Mouse (Mus musculus): ENCODE measurements around the gene Slc6a6. TPM values are rescaled to one million over a fixed set of nuclear protein-coding genes. Genes with fewer than 3 reads are reported as not detected.

The Slc6a6 gene
- 21.7 and 23.3 TPM in 2 replicates for polyA plus RNA-seq (2015; fragmentation: Nextera tagmentation; extraction: Ambion mirVana)

DNA sequence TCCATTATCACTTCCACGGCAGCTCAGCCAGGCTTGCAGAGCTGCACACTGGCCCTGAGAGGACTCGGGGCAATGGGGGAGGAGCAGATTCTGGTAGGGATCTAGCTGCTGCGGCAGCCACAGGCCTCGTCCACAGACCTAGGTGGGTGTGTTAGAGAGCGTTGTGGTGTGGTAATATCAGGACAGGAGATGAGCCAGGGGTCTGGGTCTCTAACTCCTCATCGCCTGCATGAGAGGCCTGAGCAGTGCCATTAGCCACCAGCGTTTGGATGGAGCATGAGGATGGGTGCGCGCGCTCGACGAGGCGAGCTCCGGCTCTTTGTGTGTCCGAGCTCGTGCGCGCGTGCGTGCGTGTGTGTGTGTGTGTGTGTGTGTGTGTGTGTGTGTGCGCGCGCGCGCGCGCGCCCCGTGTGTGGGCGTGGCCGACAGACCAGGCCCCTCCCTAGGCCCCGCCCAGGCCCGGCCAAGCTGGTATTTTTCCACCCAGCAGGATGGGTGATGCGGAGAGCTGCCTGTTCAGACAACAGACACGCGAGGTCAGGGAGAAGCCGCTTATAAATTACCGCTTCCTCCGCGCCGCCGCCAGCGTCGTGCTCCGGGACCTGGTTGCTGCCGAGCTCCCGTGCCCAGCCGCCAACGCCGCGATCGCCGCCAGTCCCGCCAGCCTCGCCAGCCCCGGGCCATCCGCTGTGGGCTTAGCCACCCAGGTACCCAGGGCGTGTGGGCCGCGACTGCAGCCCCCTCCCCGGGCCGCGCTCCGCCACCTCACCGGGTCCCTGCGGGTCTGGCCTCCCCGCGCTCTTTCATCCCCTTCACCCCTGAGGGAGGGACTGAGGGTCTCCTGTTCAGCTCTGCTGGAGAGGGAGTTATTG is at the start of gene Slc6a6:
Gene Slc6a6 (plus strand): TSS at position 452 of the 872 bp plus-strand sequence.
- Histone ChIP-seq H3K9me3 (replicated peaks) (no peaks in the 10 kb centered on the region), H3K9ac (peak within 1 kb of the TSS; percentile 93)

DNA sequence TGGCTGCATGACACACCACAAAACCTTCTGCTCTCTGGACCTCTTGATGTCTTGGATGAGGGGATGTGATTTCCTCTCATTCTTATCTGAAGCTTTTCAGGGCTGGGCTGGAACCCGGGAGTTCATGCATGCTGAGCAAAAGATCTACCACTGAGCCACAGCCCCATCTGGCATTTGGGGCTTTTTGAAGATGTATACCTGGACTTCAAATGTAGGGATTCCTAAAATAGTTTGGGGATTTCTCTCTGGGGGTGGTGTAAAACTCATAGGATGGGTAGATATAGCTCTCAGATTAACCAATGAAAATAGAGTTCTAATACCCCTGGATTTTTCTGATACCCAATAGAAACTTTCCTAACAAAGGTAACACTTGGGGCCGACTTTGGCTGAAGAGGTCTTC is 49.4 kb upstream of the Slc6a6 start:
- DNase-seq, result no peak
- Histone ChIP-seq H3K36me3 (no peaks in the 10 kb centered on the region), H3K27me3 (no peaks in the 10 kb centered on the region), H3K9ac (no peak overlapping the region), H3K4me2 (no peak overlapping the region), H3K27ac (no peak overlapping the region), H3K4me1 (replicated peaks) (no peaks in the 10 kb centered on the region), H3K4me3 (replicated peaks) (no peak overlapping the region), H3K9me3 (replicated peaks) (no peaks in the 10 kb centered on the region)
- WGBS (ENCODE audit: insufficient replicate concordance), result 37% methylated on average over 2 of the region's 2 CpGs
- no peak for ATAC-seq (ENCODE audit: low read depth)

More for the DNA sequence above, at the start of gene Slc6a6:
- no peaks in the 10 kb centered on the region for H3K36me3 ChIP-seq
- peak; percentile 77 for ATAC-seq (ENCODE audit: low read depth)
- DNase-seq, result peak; percentile 86
- H3K4me3 ChIP-seq (replicated peaks), result peak within 1 kb of the TSS; percentile 87
- peaks cover 71% of the 10 kb centered on the region for H3K4me1 ChIP-seq (replicated peaks)
- H3K4me2 ChIP-seq, result peak within 1 kb of the TSS; percentile 99
- peak within 1 kb of the TSS; percentile 91 for H3K27ac ChIP-seq
- WGBS (ENCODE audit: insufficient replicate concordance), result under 1% methylated on average over 59 of the region's 69 CpGs
- no peaks in the 10 kb centered on the region for H3K27me3 ChIP-seq

DNA sequence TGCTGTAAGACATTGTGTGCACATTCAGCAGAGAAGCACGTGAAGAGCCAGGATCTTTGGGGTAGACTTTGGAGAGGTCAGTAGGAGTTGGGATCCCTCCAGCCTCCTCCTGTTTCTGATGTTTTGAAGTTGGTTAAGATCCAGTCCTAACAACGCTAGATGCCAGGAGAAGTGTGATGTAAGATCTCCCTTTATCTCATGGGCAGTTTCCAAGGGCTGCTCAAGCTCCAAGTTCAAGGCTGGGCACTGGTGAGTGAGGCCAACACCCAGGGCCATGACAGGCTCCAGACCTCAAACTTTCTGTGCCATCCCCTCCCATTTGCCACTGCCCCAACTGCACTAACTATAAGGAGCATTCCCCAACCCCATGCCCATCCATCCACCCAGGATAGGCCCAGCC is 49.0 kb upstream of the Slc6a6 start:
- H3K4me1 ChIP-seq (replicated peaks), result no peaks in the 10 kb centered on the region
- WGBS (ENCODE audit: insufficient replicate concordance), result 53% methylated on average over 2 of the region's 2 CpGs
- H3K9ac ChIP-seq, result no peak overlapping the region
- no peak overlapping the region for H3K4me3 ChIP-seq (replicated peaks)
- H3K36me3 ChIP-seq, result no peaks in the 10 kb centered on the region
- DNase-seq (no peak), ATAC-seq (ENCODE audit: low read depth) (no peak)
- H3K27me3 ChIP-seq, result no peaks in the 10 kb centered on the region
- H3K27ac ChIP-seq, result no peak overlapping the region
- H3K9me3 ChIP-seq (replicated peaks), result no peaks in the 10 kb centered on the region
- H3K4me2 ChIP-seq, result no peak overlapping the region

DNA sequence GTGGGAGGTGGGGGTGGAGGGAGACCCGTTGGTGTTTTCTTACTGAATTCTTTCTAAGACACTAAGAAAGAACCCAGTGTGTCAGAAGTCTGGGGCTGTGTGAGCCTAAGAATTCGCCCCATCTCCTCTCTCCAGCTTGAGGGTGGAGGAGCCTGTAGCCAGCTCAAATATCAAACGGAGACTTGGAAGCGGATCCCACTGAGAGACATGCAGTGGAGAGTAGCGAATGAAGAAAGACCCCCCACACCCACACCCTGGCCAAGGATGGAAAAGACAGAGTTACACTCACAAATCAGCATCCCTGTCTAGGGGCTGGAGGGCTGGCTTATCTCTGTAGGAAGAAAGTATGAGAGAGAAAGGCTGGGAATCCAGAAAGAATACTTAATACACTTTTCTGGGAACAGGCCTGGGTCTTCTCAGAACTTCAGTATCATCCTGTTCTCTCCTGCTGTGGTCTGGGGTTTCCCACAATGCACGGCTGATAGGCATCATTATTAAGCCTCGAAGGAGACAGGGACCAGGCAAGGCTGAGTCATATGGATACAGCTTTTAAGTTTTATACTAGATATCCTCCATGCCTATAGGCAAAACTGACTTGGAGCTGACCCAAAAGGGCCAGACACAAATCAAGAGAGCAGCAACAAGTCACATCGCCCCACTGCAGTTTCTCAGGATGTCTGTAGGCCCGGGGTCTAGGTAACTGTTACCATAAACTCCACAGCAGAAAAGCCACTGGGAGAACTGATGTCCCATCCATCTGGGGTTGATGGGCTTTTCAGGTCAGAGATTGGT is 45.5 kb upstream of the Slc6a6 start:
- H3K36me3 ChIP-seq, result no peaks in the 10 kb centered on the region
- 43% methylated on average over 9 of the region's 9 CpGs for WGBS (ENCODE audit: insufficient replicate concordance)
- H3K4me2 ChIP-seq, result no peak overlapping the region
- DNase-seq (no peak), ATAC-seq (ENCODE audit: low read depth) (no peak)
- no peak overlapping the region for H3K27ac ChIP-seq
- no peaks in the 10 kb centered on the region for H3K27me3 ChIP-seq
- no peak overlapping the region for H3K9ac ChIP-seq
- no peaks in the 10 kb centered on the region for H3K9me3 ChIP-seq (replicated peaks)
- H3K4me3 ChIP-seq (replicated peaks), result no peak overlapping the region
- no peaks in the 10 kb centered on the region for H3K4me1 ChIP-seq (replicated peaks)

DNA sequence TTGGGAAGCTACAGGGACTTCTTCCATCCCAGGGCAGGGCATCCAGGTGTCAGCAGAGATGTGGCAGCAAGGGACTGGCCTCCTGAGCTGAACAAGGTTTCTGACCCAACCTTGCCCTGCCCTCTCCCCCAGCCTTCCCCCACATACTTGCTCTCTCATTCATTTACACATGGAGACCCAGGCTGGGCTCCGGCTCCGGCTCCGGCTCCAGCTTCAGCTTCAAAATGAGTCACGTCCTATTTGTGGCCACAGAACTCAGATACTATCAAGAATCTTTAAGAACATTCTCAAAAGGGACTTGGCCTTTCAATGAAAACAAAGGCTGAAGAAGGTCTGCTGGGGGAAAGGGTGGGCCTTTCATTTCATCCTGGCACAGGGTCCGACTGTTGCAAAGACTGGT is 40.8 kb upstream of the Slc6a6 start:
- Histone ChIP-seq H3K27ac (no peak overlapping the region), H3K4me3 (replicated peaks) (no peak overlapping the region), H3K9me3 (replicated peaks) (no peaks in the 10 kb centered on the region), H3K36me3 (no peaks in the 10 kb centered on the region), H3K4me1 (replicated peaks) (no peaks in the 10 kb centered on the region), H3K27me3 (no peaks in the 10 kb centered on the region), H3K4me2 (no peak overlapping the region), H3K9ac (no peak overlapping the region)
- DNase-seq, result no peak
- ATAC-seq (ENCODE audit: low read depth), result no peak
- 53% methylated on average over 5 of the region's 5 CpGs for WGBS (ENCODE audit: insufficient replicate concordance)

DNA sequence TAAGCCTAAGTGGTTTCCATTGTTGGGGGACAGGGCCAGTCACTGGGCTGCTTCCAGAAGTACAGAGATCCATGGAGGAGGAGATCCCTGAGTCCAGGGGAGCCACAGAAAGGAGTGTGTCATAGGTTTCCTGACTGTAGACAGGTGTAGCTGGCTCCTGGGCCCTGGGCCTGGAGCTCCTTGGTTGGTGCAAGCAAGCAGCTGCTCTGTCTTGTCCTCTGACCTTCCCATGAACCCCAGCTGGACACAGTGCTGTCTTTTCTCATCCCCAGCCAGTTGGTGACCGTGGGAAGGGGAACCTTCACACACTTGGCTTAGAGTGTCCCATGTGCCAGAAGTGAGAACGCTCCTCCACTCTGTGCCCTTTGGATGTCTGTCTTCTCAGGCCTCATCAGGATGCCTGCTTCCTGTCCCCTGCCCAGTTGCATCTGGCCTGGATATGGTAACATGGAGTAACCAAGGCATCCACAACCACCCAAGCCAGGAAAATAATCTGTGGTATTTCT is 40.4 kb upstream of the Slc6a6 start:
- 67% methylated on average over 2 of the region's 2 CpGs for WGBS (ENCODE audit: insufficient replicate concordance)
- no peak overlapping the region for H3K4me3 ChIP-seq (replicated peaks)
- no peak overlapping the region for H3K4me2 ChIP-seq
- H3K9ac ChIP-seq, result no peak overlapping the region
- ATAC-seq (ENCODE audit: low read depth) (no peak), DNase-seq (no peak)
- no peak overlapping the region for H3K27ac ChIP-seq
- no peaks in the 10 kb centered on the region for H3K27me3 ChIP-seq
- H3K4me1 ChIP-seq (replicated peaks), result no peaks in the 10 kb centered on the region
- no peaks in the 10 kb centered on the region for H3K36me3 ChIP-seq
- no peaks in the 10 kb centered on the region for H3K9me3 ChIP-seq (replicated peaks)

DNA sequence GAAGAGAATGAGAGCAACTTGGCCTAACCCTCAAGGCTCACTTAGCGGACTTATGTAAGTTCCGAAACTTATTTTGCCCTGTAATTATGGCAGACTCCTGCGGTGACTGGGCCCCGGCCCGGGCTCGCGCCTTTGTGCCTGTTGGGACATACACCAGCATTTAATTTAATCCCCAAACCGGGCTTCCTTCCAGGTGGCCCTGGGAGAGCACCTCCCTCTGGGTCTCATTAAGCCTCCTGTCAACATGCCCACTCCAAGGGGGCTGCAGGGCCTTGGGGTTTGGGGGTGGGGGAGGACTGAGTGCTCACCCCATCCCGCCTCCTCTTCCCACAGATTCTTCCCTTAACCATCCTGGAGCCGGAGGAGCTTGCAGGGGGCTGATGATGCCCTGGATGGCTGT is 37.8 kb upstream of the Slc6a6 start:
- no peaks in the 10 kb centered on the region for H3K27me3 ChIP-seq
- no peak overlapping the region for H3K27ac ChIP-seq
- H3K9ac ChIP-seq, result no peak overlapping the region
- ATAC-seq (ENCODE audit: low read depth) (no peak), DNase-seq (no peak)
- 72% methylated on average over 10 of the region's 10 CpGs for WGBS (ENCODE audit: insufficient replicate concordance)
- H3K36me3 ChIP-seq, result no peaks in the 10 kb centered on the region
- H3K4me2 ChIP-seq, result no peak overlapping the region
- H3K4me3 ChIP-seq (replicated peaks), result no peak overlapping the region
- no peaks in the 10 kb centered on the region for H3K4me1 ChIP-seq (replicated peaks)
- H3K9me3 ChIP-seq (replicated peaks), result no peaks in the 10 kb centered on the region

DNA sequence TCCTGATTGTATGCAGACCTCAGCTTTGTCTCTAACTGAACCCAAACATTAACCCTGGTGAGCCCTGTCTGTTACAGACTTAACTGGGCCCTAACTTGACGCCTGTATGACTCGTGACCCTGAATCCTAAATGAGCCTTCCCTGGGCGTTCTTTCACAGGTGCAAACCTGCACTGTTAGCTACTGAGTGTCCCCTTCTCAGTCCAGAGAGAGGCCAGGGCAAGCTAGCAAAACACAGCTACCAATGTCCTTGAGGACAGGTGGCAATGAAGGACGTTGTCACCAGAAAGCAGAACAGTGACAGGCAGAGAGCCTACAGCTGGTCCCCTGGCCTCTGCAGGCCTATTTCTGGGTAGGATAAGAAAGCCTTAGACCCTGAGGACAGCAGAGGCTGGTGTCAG is 37.0 kb upstream of the Slc6a6 start:
- no peak overlapping the region for H3K9ac ChIP-seq

DNA sequence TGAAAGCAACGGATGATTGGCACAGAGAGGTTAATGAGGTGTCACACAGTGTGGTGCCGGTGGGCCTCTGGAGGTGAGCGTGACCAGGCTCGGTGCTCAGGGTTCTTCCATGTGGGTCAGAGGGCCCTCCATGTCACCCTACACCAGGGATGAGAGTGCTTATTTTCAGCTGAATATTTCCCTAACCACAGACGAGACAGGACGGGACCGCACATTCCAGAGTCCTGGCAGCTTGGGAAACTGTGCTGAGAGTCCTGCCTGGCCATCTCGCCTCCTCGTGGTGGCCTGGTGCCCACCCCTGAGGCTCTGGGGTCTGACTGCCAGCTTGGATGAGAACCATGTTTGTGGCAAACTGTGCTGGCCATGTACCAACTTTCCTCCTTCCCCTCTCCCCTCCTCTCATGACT is 36.5 kb upstream of the Slc6a6 start:
- no peak overlapping the region for H3K4me2 ChIP-seq
- no peak for ATAC-seq (ENCODE audit: low read depth)
- no peaks in the 10 kb centered on the region for H3K36me3 ChIP-seq
- no peak for DNase-seq
- no peaks in the 10 kb centered on the region for H3K27me3 ChIP-seq
- H3K4me3 ChIP-seq (replicated peaks), result no peak overlapping the region
- no peaks in the 10 kb centered on the region for H3K9me3 ChIP-seq (replicated peaks)
- no peak overlapping the region for H3K9ac ChIP-seq
- 74% methylated on average over 9 of the region's 9 CpGs for WGBS (ENCODE audit: insufficient replicate concordance)
- no peaks in the 10 kb centered on the region for H3K4me1 ChIP-seq (replicated peaks)
- H3K27ac ChIP-seq, result no peak overlapping the region

More for the DNA sequence above, 37.0 kb upstream of the Slc6a6 start:
- ATAC-seq (ENCODE audit: low read depth) (no peak), DNase-seq (no peak)
- no peaks in the 10 kb centered on the region for H3K27me3 ChIP-seq
- H3K36me3 ChIP-seq, result no peaks in the 10 kb centered on the region
- no peak overlapping the region for H3K27ac ChIP-seq
- no peak overlapping the region for H3K4me2 ChIP-seq
- no peaks in the 10 kb centered on the region for H3K4me1 ChIP-seq (replicated peaks)
- 44% methylated on average over 4 of the region's 4 CpGs for WGBS (ENCODE audit: insufficient replicate concordance)
- H3K9me3 ChIP-seq (replicated peaks), result no peaks in the 10 kb centered on the region
- no peak overlapping the region for H3K4me3 ChIP-seq (replicated peaks)

DNA sequence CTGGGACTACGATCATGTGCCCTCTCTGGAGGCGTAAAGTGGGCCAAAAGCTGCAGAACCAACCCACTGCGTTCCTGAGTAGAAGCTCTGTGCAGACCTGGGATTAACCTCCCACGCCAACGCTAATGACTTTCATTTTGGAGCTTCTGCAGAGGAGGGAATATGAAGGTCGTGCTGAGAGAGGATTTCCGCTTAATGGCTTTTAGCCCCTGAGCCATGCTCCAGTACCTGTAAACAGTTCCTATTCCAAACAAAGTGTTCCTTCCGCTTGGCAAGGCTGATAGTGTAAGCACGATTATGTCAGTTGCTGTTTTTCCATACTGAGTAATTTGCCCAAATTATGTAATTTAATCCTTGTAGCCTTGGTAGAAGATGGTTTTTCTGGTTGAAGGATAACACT is 33.6 kb upstream of the Slc6a6 start:
- DNase-seq (no peak), ATAC-seq (ENCODE audit: low read depth) (no peak)
- H3K4me3 ChIP-seq (replicated peaks), result no peak overlapping the region
- no peaks in the 10 kb centered on the region for H3K9me3 ChIP-seq (replicated peaks)
- H3K36me3 ChIP-seq, result no peaks in the 10 kb centered on the region
- no peak overlapping the region for H3K4me2 ChIP-seq
- peaks cover under 1% of the 10 kb centered on the region; the same call in 1 of the 2 replicates for H3K4me1 ChIP-seq (replicated peaks)
- WGBS (ENCODE audit: insufficient replicate concordance), result 66% methylated on average over 9 of the region's 9 CpGs
- no peak overlapping the region for H3K27ac ChIP-seq
- H3K27me3 ChIP-seq, result no peaks in the 10 kb centered on the region
- no peak overlapping the region for H3K9ac ChIP-seq

DNA sequence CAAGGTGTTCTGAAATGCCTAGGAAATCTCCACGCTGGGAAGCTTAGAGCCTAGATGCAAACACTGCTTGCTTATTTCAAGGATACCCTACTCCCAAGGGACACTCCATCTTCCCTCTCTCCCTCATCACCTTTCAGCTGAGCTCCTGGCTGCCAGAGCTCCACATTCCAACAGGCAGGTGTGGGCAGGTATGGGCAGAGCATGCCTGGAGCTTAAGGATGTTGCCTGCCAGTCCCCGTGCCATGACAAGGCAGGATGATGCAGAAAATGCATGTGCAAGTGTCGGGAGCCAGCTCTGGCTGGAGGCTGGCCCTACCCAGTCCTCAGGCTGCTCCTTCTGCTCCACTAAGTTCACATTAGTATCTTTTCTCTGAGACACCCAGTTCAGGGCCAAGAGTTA is 31.6 kb upstream of the Slc6a6 start:
- Histone ChIP-seq H3K36me3 (no peaks in the 10 kb centered on the region), H3K4me1 (replicated peaks) (peaks cover 7% of the 10 kb centered on the region), H3K4me2 (no peak overlapping the region), H3K9me3 (replicated peaks) (no peaks in the 10 kb centered on the region), H3K27me3 (no peaks in the 10 kb centered on the region), H3K9ac (no peak overlapping the region), H3K4me3 (replicated peaks) (no peak overlapping the region), H3K27ac (no peak overlapping the region)
- 66% methylated on average over 3 of the region's 3 CpGs for WGBS (ENCODE audit: insufficient replicate concordance)
- DNase-seq, result no peak
- ATAC-seq (ENCODE audit: low read depth), result no peak
